Mouse (Mus musculus) liver, embryonic 14 days (tissue): ENCODE data around the gene Wnt7b. TPM values are rescaled to one million over a fixed set of nuclear protein-coding genes. Genes with fewer than 3 reads are reported as not detected.

Experiments used
- polyA plus RNA-seq: library from polyadenylated mRNA; depleted of rRNA; stranded (reverse); fragments of >200 nt; gene quantifications from 2 replicates; pipeline ENCODE4 v1.2.3, GENCODE M21; 2012; rRNA removed

Wnt7b gene
- 0.07 and 0.16 TPM in 2 replicates for polyA plus RNA-seq

DNA sequence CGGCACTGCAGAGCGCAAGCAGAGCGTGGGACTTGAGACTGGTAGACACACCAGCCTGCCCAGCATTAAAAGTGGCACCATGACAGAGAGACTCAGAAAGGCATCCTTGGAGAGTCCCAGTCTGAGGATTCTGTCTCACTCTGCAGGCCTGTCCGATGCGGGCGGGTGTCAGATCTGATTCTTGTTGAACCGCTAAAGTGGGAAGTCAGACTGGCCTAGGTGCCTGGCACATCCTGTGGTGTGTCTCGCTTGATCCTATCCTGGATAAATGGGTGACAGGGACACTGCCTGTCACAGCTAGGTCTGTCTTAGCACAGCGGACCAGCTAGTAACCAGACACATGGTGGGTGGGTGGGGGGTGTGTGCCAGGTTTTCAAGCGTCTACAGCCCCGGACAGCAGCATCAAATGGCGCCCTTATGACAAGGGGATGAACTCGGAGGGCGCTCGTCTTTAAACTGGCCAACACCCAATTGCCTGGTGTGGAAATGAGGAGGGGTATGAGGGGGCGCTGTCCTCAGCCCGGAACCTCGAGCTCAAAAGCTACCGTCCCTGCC, at the start of gene Wnt7b:
Gene Wnt7b (minus strand): TSS at position 118 of the 555 bp plus-strand sequence.

DNA sequence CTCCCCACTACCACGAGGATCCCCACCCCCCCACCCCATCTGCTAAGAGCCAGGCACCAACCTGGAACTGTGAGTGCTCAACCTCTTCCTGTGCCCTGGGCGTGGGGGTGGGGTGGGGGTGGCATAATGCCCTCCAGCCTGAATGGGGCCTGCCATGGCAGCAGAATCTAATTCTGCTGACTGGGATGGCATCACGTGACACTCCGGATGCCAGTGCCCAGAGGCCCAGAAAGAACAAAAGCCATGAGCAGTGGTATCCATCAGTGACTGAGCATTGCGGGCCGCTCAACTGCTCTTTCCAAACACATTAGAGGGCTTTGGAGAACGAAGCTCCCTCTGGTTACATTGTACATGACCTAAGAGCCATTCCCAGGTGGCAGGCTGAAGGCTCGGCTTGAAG, 79.1 kb downstream of the Wnt7b start, which contains the start of gene 7530416G11Rik:
Gene 7530416G11Rik (minus strand): TSS at position 101 of the 400 bp plus-strand sequence.

Other genes starting within 250 kb of the Wnt7b start
- 32.4 and 39.2 TPM in 2 replicates for gene Atxn10, start 246.2 kb downstream of the Wnt7b start, polyA plus RNA-seq
- gene 7530416G11Rik, start 79.2 kb downstream of the Wnt7b start, polyA plus RNA-seq, result not detected in 2 replicates
- gene Ppara, start 152.5 kb upstream of the Wnt7b start, polyA plus RNA-seq, result 3.1 and 4.6 TPM in 2 replicates
- 13.5 and 16.0 TPM in 2 replicates for gene Cdpf1, start 229.2 kb upstream of the Wnt7b start, polyA plus RNA-seq
- 0.10 TPM in 2 replicates for gene Pkdrej, start 239.3 kb upstream of the Wnt7b start, polyA plus RNA-seq
- gene Ttc38, start 249.8 kb upstream of the Wnt7b start, polyA plus RNA-seq, result 3.2 and 4.2 TPM in 2 replicates